Mouse (Mus musculus) heart, embryonic 15.5 days (tissue): ENCODE measurements at regions not wholly inside any gene's neighbourhood (a gene's known extent, or its start where the extent isn't known, plus 50 kb on each side); places are given as distances from the start of the nearest gene placed in this dataset.

Source experiments
- ATAC-seq: fragments of 200-750 bp; cut with Nextera tagmentation; replicated peaks from 2 replicates; pipeline ENCODE4 v1.8.0; 2017; ENCODE audit warnings: low read depth, moderate TSS enrichment; ENCODE audit not compliant: insufficient number of reproducible peaks, insufficient read depth, low FRiP score
- H3K27ac ChIP-seq: fragments of 300-500 bp; sonication (generic); 2 replicates; pipeline ENCODE4 v1.5.1; 2015; ENCODE audit warnings: mild to moderate bottlenecking, inconsistent platforms
- H3K27me3 ChIP-seq: fragments of 300-500 bp; sonication (generic); 2 replicates; pipeline ENCODE4 v1.6.1; 2015; ENCODE audit warnings: inconsistent platforms
- H3K36me3 ChIP-seq: fragments of 300-500 bp; sonication (generic); 2 replicates; pipeline ENCODE4 v1.6.1; 2015; ENCODE audit warnings: mild to moderate bottlenecking, inconsistent platforms
- H3K4me1 ChIP-seq: fragments of 300-500 bp; sonication (generic); replicated peaks from 2 replicates; pipeline ENCODE4 v1.6.1; 2015; ENCODE audit warnings: inconsistent platforms
- H3K4me2 ChIP-seq: fragments of 300-500 bp; sonication (generic); 2 replicates; pipeline ENCODE4 v1.6.1; 2015; ENCODE audit warnings: inconsistent platforms, mild to moderate bottlenecking, moderate library complexity
- H3K4me3 ChIP-seq: fragments of 300-500 bp; sonication (generic); 2 replicates; pipeline ENCODE4 v1.5.1; 2015; ENCODE audit warnings: mild to moderate bottlenecking, inconsistent platforms
- H3K9ac ChIP-seq: fragments of 300-500 bp; sonication (generic); 2 replicates; pipeline ENCODE4 v1.6.1; 2015; ENCODE audit warnings: mild to moderate bottlenecking, inconsistent platforms
- H3K9me3 ChIP-seq: fragments of 300-500 bp; sonication (generic); replicated peaks from 2 replicates; pipeline ENCODE4 v1.6.1; 2016; ENCODE audit warnings: inconsistent platforms
- WGBS: fragments of 180-500 bp; shearing (Covaris S2); methylation state at CpG from one replicate; pipeline ENCODE4 v1.1.7; 2015; ENCODE audit warnings: mixed read lengths; 5-methylcytosine and 5-hydroxymethylcytosine counted together

DNA sequence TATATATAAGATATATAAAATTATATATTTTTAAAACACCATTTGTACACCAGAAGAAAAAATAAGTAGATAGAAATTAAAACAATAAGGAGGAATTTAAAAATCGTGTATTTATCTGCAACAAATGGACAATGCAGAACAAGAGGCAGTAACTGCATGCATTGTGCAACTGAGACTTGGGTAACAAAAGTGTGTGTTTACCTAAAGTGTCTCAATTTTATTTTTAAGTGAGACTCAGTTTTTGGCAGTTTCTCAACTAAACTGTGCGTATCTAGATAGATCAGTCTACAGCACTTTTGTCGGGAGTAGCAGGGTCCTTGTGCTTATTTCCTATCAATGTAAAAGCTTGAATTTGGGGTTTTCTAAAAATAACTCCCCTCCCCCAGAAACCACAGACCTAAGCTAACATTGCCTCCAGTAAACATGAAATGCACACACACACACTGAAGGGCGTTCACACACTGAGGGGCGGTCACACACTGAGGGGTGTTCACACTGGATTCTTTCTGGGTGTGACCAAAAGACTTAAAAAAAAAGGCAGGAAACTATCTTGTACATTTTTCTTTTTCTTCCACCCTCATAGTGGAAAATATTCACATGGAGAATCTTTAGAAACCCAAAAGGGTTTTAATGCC is 185.7 kb upstream of the Atp2b1 start:
- no peak overlapping the region for H3K9ac ChIP-seq
- WGBS, result 73% methylated on average over 5 of the region's 5 CpGs
- H3K4me1 ChIP-seq, result no peaks in the 10 kb centered on the region
- no peaks in the 10 kb centered on the region for H3K27me3 ChIP-seq
- H3K4me2 ChIP-seq, result no peak overlapping the region
- no peak overlapping the region for H3K4me3 ChIP-seq
- H3K9me3 ChIP-seq, result no peaks in the 10 kb centered on the region
- no peak for ATAC-seq
- no peaks in the 10 kb centered on the region for H3K36me3 ChIP-seq
- H3K27ac ChIP-seq, result no peak overlapping the region

DNA sequence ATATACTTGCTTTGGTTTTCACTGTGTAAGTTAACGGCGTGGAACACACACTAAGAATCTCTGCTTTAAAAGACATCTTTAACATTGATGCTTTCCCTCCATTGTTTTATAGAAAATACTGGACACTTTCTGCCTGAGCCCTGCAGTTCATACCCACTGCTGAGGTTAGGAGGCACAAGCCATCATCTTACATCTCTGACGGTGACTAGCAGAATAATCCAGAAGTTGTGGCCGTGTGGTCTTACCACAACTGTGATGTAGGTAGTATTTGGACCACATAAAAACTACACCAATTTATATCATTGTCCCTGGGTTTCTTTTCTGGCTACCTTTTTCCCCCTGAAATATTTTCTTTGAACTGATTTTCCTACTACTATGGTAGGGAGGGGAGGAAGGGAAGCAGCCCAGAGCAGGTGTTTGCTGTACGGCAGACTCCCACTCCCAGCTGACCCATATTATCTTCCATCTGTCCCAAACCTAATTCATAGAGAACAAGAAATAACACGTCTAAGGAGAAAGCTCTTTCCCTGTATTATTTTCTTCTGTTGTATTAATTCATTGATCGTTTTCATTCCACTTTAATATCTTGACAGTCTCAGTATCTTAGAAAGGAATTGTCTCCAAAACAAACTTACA is 180.1 kb upstream of the Atp2b1 start:
- ATAC-seq, result no peak
- Histone ChIP-seq H3K9me3 (no peaks in the 10 kb centered on the region), H3K4me1 (no peaks in the 10 kb centered on the region), H3K9ac (no peak overlapping the region), H3K27ac (no peak overlapping the region), H3K27me3 (no peaks in the 10 kb centered on the region), H3K36me3 (no peaks in the 10 kb centered on the region), H3K4me2 (no peak overlapping the region), H3K4me3 (no peak overlapping the region)
- WGBS, result 76% methylated on average over 7 of the region's 7 CpGs

DNA sequence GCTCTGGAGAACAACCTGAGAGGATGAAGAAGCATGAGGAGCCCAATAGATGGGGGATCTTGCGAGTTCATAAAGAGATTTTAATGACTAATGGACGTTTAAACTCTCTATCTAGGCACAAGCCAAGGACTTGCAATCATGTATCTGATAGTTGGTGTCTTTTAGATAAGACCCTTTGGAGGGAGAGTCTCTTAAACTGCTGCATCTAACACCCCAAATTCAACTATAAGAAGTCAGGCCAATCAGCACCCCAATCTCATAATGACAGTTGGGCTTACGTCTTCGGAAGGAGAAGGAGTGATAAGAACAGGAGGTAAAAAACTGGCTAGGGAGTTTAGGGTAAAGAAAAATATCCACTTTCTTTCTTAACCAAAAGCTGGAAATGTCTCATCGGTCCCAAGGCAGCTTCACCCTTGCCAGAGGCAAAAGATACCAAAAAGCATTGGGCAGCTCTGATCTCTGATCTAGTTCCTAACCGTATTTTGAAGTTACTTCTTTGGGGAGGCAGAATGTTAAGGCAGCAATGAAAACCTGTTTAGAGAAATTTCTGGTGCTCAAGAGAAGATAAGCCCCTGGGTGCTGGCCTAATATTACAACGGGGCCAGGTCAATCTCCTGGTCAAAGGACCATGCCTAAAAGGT is 173.6 kb upstream of the Atp2b1 start:
- no peak overlapping the region for H3K9ac ChIP-seq
- H3K4me2 ChIP-seq, result no peak overlapping the region
- no peak for ATAC-seq
- no peaks in the 10 kb centered on the region for H3K4me1 ChIP-seq
- no peaks in the 10 kb centered on the region for H3K36me3 ChIP-seq
- 72% methylated on average over 7 of the region's 7 CpGs for WGBS
- no peaks in the 10 kb centered on the region for H3K9me3 ChIP-seq
- H3K27ac ChIP-seq, result no peak overlapping the region
- no peaks in the 10 kb centered on the region for H3K27me3 ChIP-seq
- no peak overlapping the region for H3K4me3 ChIP-seq

DNA sequence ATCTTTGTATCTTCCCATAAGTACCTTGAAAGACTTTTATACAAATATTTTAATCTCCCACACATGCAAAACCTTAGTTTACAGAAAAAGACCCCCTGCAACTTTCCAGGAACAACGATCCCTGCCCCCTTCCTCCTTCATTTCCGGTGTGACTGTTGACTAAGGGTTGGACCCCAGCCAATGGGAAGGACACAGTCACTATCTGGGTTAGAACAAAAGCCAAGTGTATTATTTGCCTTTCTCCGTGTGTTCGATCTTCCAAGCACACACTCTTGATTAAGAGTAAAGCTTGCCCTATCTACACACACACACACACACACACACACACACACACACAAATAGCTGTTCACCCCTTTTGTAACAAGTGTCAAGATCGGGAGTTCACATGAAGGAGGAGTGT is 172.8 kb upstream of the Atp2b1 start:
- no peaks in the 10 kb centered on the region for H3K36me3 ChIP-seq
- no peak overlapping the region for H3K4me3 ChIP-seq
- H3K27ac ChIP-seq, result no peak overlapping the region
- H3K9me3 ChIP-seq, result no peaks in the 10 kb centered on the region
- no peaks in the 10 kb centered on the region for H3K4me1 ChIP-seq
- H3K27me3 ChIP-seq, result no peaks in the 10 kb centered on the region
- H3K4me2 ChIP-seq, result no peak overlapping the region
- ATAC-seq, result no peak
- no peak overlapping the region for H3K9ac ChIP-seq
- WGBS, result 30% methylated on average over 5 of the region's 5 CpGs

DNA sequence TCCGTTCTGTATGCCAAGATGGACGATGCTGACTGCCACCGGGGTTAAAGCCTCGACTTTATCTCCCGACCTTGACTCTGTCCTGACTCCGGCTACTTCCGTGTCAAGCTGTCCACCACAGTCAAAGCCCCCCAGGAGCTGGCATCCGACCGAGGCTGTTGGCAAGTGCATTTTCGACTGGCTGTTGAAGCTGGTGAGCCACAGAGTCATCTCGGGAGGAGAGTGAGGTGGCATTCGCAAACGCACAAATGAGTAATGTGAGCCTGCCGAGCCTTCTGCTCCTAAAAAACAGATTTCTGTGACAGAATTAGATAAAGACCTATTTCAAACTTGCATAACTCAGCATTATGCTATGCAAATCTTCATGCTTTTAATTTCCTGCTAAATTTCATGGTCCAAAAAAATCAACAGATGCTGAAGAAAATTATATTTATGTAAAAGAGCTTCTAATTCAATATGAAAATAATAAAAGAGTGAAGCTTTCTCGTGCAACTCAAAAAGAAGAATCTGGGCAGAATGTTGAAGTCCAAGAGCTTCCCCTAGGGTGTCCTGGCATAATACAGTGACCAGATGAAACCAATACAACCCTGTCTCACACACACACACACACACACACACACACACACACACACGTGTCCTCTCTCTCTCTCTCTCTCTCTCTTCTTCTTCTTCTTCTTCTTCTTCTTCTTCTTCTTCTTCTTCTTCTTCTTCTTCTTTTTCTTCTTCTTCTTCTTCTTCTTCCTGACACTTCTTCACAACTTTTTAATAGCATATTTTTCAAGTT is 171.2 kb upstream of the Atp2b1 start:
- Histone ChIP-seq H3K27me3 (no peaks in the 10 kb centered on the region), H3K4me2 (no peak overlapping the region), H3K4me1 (no peaks in the 10 kb centered on the region), H3K4me3 (no peak overlapping the region), H3K27ac (no peak overlapping the region), H3K9me3 (no peaks in the 10 kb centered on the region), H3K9ac (no peak overlapping the region), H3K36me3 (no peaks in the 10 kb centered on the region)
- no peak for ATAC-seq
- 50% methylated on average over 16 of the region's 16 CpGs for WGBS

DNA sequence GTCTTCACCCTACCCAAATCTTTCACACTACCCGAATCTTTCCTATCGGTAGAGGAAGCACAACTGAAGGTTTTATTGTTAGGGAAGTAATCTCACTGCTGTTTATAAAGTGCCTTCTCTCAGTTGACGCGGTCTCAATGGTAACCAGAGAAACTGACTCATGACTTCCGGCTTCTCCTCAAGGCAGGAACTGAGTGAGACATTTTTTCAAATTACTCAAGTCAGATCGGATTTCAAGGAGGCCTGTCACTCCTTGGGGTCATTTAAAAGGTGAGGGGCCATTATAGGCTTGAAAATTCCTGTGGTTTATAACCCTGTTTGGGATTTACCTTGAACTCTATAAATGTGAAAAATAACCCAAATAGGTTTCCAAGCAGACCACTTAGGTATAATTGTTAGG is 170.0 kb upstream of the Atp2b1 start:
- Histone ChIP-seq H3K27ac (no peak overlapping the region), H3K4me1 (no peaks in the 10 kb centered on the region), H3K4me2 (no peak overlapping the region), H3K36me3 (no peaks in the 10 kb centered on the region), H3K27me3 (no peaks in the 10 kb centered on the region), H3K9me3 (no peaks in the 10 kb centered on the region), H3K9ac (no peak overlapping the region), H3K4me3 (no peak overlapping the region)
- no peak for ATAC-seq
- WGBS, result 30% methylated on average over 6 of the region's 6 CpGs

DNA sequence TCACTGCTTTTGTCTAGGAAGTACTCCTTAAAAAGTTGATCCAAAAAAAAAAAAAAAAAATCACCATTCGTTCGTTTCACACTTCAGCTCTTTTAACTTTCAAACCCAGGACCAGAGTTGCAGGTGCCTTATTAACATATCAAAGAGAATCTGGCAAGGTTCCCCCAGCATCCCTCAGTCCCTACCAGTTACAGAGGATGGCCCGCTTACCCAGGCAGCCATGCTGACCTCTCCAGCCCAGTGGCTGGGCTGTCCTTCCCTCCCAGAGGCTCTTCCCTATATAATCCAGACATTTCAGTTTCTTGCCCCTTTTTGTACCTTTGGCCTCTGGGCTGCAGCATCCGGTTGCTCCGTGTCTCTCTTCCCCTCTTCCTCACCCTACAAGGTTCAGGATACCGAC is 169.5 kb upstream of the Atp2b1 start:
- Histone ChIP-seq H3K36me3 (no peaks in the 10 kb centered on the region), H3K27me3 (no peaks in the 10 kb centered on the region), H3K9ac (no peak overlapping the region), H3K4me1 (no peaks in the 10 kb centered on the region), H3K27ac (no peak overlapping the region), H3K4me3 (no peak overlapping the region), H3K9me3 (no peaks in the 10 kb centered on the region), H3K4me2 (no peak overlapping the region)
- no peak for ATAC-seq
- 51% methylated on average over 6 of the region's 6 CpGs for WGBS

DNA sequence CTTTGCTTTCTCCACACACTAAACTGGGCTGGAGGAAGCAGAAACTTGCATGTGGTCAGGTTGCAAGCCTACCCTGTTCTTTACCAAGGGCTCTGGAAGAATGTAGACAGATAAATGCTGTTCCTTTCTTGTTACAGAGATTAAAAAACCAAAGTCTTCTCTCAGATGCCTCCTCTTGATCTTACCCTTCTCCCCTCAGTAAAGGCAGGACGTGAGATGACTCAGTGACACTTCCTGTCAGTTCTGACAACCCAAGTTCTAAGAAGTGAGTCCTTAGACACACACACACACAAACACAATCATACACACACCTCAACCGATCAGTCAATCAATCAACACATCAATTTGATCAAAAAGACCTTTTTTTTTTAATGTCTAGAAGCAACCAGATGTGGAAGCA is 168.8 kb upstream of the Atp2b1 start:
- Histone ChIP-seq H3K9me3 (no peaks in the 10 kb centered on the region), H3K4me3 (no peak overlapping the region), H3K9ac (no peak overlapping the region), H3K4me2 (no peak overlapping the region), H3K36me3 (no peaks in the 10 kb centered on the region), H3K27me3 (no peaks in the 10 kb centered on the region), H3K27ac (no peak overlapping the region), H3K4me1 (no peaks in the 10 kb centered on the region)
- 68% methylated on average over 2 of the region's 2 CpGs for WGBS
- no peak for ATAC-seq

DNA sequence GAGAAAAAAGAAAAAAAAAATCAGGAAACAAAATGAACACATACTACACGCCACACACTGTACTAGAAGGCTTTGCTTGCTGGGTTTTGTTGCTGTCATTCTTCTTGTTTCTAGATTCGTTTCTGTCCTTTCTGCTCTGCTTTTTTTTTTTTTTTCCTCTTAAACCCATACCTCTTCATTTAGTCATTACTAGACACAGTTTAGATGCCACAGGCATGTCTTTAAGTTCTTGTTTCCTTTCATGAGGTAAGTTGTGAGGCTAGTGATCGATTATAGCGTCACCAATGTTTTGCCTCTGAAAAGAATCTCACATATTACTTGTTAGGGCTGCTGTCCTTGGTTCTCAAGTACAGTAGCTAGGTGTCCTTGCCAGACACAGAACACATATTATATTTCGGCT is 168.3 kb upstream of the Atp2b1 start:
- Histone ChIP-seq H3K9ac (no peak overlapping the region), H3K9me3 (no peaks in the 10 kb centered on the region), H3K27me3 (no peaks in the 10 kb centered on the region), H3K4me1 (no peaks in the 10 kb centered on the region), H3K36me3 (no peaks in the 10 kb centered on the region), H3K4me3 (no peak overlapping the region), H3K4me2 (no peak overlapping the region), H3K27ac (no peak overlapping the region)
- ATAC-seq, result no peak
- 80% methylated on average over 5 of the region's 5 CpGs for WGBS

DNA sequence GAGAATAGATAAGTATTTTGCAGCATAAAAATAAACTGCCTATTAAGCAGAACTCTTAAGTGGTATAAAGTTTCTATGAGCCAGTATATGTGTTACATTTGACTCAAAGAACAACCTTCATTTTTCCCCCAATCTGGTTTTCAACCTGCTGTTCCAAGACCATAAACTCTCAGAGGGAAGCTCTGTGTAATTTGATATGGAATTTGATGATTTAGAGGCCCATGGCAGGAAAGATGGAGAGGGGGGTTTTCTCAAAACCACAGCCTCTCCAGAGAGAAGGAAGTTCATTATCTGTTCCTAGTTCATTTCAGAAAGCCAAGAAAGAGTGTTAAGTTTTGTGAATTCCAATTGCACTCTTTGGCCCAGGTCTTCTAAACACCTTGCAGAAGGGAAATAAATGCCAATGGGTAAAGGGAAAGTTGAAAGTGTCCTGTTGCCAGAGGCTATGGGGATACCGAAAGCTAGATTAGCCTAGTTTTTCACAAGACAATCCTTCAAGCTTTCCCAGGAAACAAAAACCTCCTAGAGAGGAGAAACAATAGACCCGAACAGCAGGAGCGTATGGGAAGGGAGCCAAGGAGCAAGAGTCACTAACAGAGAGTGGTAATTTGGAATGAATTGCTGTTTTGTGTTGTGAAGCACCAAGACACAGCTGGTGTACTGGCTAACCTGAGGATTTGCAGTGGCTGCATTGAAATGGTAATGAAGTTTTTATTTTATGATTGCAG is 165.2 kb upstream of the Atp2b1 start:
- WGBS, result 39% methylated on average over 3 of the region's 3 CpGs
- no peak overlapping the region for H3K4me2 ChIP-seq
- H3K4me1 ChIP-seq, result no peaks in the 10 kb centered on the region
- no peaks in the 10 kb centered on the region for H3K36me3 ChIP-seq
- no peak for ATAC-seq
- H3K9me3 ChIP-seq, result no peaks in the 10 kb centered on the region
- H3K27ac ChIP-seq, result no peak overlapping the region
- no peak overlapping the region for H3K4me3 ChIP-seq
- H3K27me3 ChIP-seq, result no peaks in the 10 kb centered on the region
- no peak overlapping the region for H3K9ac ChIP-seq

DNA sequence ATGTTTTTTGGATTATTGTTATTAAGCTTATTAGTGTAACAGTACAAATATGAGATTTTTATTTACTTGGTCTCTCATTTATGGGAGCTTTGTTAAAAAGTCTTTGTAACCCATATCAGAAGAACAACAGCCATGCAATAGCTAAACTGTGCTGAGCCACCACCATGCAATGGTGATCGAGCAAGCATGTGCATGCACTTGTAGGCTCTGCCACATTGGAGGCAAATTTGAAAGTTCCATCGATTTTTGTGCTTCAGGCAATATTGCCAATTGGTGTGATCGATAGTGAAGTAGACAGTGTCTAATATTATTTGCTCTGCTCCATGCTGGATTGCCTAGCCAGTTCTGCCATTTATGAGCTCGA is 164.6 kb upstream of the Atp2b1 start:
- no peaks in the 10 kb centered on the region for H3K9me3 ChIP-seq
- H3K27me3 ChIP-seq, result no peaks in the 10 kb centered on the region
- no peaks in the 10 kb centered on the region for H3K36me3 ChIP-seq
- no peak overlapping the region for H3K4me2 ChIP-seq
- H3K4me3 ChIP-seq, result no peak overlapping the region
- H3K27ac ChIP-seq, result no peak overlapping the region
- no peak for ATAC-seq
- no peak overlapping the region for H3K9ac ChIP-seq
- 82% methylated on average over 4 of the region's 4 CpGs for WGBS
- H3K4me1 ChIP-seq, result no peaks in the 10 kb centered on the region
